Mouse (Mus musculus) heart, adult 2 months (tissue): ENCODE measurements around the gene Rsph6a. TPM values are rescaled to one million over a fixed set of nuclear protein-coding genes. Genes with fewer than 3 reads are reported as not detected.

Experiments used
- DNase-seq, 2 experiments: peaks; one replicate each; pipeline ENCODE4 v3.0.0; 2021
- H3K27ac ChIP-seq: fragments of 200-600 bp; 2 replicates; pipeline ENCODE4 v1.8.1; 2022
- H3K27me3 ChIP-seq: fragments of 200-500 bp; 2 replicates; pipeline ENCODE4 v1.6.1; 2012; ENCODE audit warnings: mild to moderate bottlenecking, low read length, inconsistent platforms, mixed read lengths; ENCODE audit not compliant: control insufficient read depth, insufficient read depth
- H3K36me3 ChIP-seq: fragments of 200-500 bp; 2 replicates; pipeline ENCODE4 v1.6.1; 2012; ENCODE audit warnings: low read length, inconsistent platforms; ENCODE audit not compliant: control insufficient read depth, insufficient read depth
- H3K4me1 ChIP-seq: fragments of 200-500 bp; 2 replicates; pipeline ENCODE4 v1.6.1; 2011; ENCODE audit warnings: low read length; ENCODE audit not compliant: control insufficient read depth, insufficient read depth
- H3K4me3 ChIP-seq: fragments of 200-600 bp; 2 replicates; pipeline ENCODE4 v1.8.1; 2022
- H3K79me2 ChIP-seq: fragments of 200-500 bp; replicated peaks from 2 replicates; pipeline ENCODE4 v1.6.1; 2012; ENCODE audit warnings: mild to moderate bottlenecking, inconsistent platforms, low read length, moderate library complexity, mixed read lengths; ENCODE audit not compliant: control insufficient read depth, insufficient read depth
- H3K9ac ChIP-seq: fragments of 200-500 bp; 2 replicates; pipeline ENCODE4 v1.6.1; 2012; ENCODE audit warnings: low read depth, mild to moderate bottlenecking, control low read depth, inconsistent platforms, low read length, mixed read lengths
- CTCF ChIP-seq: fragments of 200-600 bp; IDR thresholded peaks from 2 replicates; pipeline ENCODE4 v1.8.1; 2022; ENCODE audit warnings: antibody characterized with exemption, mild to moderate bottlenecking, moderate library complexity
- EP300 ChIP-seq: fragments of 200-500 bp; IDR thresholded peaks from 2 replicates; pipeline ENCODE4 v1.6.1; 2011; ENCODE audit warnings: low read depth, low read length, control low read depth; ENCODE audit not compliant: insufficient read depth
- POLR2A ChIP-seq: fragments of 200-500 bp; IDR thresholded peaks from 2 replicates; pipeline ENCODE4 v1.6.1; 2011; ENCODE audit warnings: mild to moderate bottlenecking, low read depth, low read length, control low read depth; ENCODE audit not compliant: insufficient read depth
- WGBS: fragments of 180-500 bp; shearing (Covaris S2); methylation state at CpG from one replicate; pipeline ENCODE4 v1.1.7; 2018; 5-methylcytosine and 5-hydroxymethylcytosine counted together
- intact Hi-C: fragments of 180-260 bp; cut with DNase I; formaldehyde crosslinking; loops from one replicate; pipeline ENCODE4 v1.15.1; 2025
- polyA plus RNA-seq: library from polyadenylated mRNA; depleted of rRNA; stranded (reverse); fragments of >200 nt; gene quantifications from 2 replicates; pipeline ENCODE4 v1.2.3, GENCODE M21; 2012
- total RNA-seq, 2 experiments: library from RNA; stranded (reverse); gene quantifications; 2 replicates each; pipeline ENCODE4 v1.2.3; 2021

Gene Rsph6a
- total and polyA plus RNA-seq, 3 experiments, result 0.06 TPM; not detected in 2

GRCm38 (mm10) chr7:19100290-19100689 lies 45.8 kb downstream of the Rsph6a start:
- intact Hi-C loops, result no loop called here
- H3K27me3 ChIP-seq, result no peaks in the 10 kb centered on the region
- H3K4me3 ChIP-seq, result no peak overlapping the region
- TF ChIP-seq EP300, result no peak
- TF ChIP-seq POLR2A, result no peak
- no peak for TF ChIP-seq CTCF
- DNase-seq, result no peak
- no peaks in the 10 kb centered on the region for H3K79me2 ChIP-seq
- peaks cover 4% of the 10 kb centered on the region for H3K4me1 ChIP-seq
- WGBS, result 52% methylated on average over 1 of the region's 1 CpGs
- H3K9ac ChIP-seq, result no peak overlapping the region
- H3K36me3 ChIP-seq, result no peaks in the 10 kb centered on the region
- no peak overlapping the region for H3K27ac ChIP-seq

- H3K9ac ChIP-seq, result no peak overlapping the region
- H3K27me3 ChIP-seq, result no peaks in the 10 kb centered on the region
- no peak overlapping the region for H3K4me3 ChIP-seq
- intact Hi-C loops, result no loop called here
- no peak for DNase-seq
- peaks cover 1% of the 10 kb centered on the region; the same call in 1 of the 2 replicates for H3K4me1 ChIP-seq
- no peaks in the 10 kb centered on the region for H3K36me3 ChIP-seq
- H3K79me2 ChIP-seq, result no peaks in the 10 kb centered on the region
- no peak overlapping the region for H3K27ac ChIP-seq
- TF ChIP-seq EP300, result no peak
- no peak for TF ChIP-seq CTCF
- no peak for TF ChIP-seq POLR2A
Measured at GRCm38 (mm10) chr7:19103741-19104140, 49.3 kb downstream of the Rsph6a start.

GRCm38 (mm10) chr7:19104486-19104885 lies 50.0 kb downstream of the Rsph6a start:
- no peak overlapping the region for H3K9ac ChIP-seq
- H3K27ac ChIP-seq, result no peak overlapping the region
- no peaks in the 10 kb centered on the region for H3K27me3 ChIP-seq
- no peaks in the 10 kb centered on the region for H3K79me2 ChIP-seq
- WGBS, result 78% methylated on average over 2 of the region's 2 CpGs
- no peaks in the 10 kb centered on the region for H3K36me3 ChIP-seq
- TF ChIP-seq EP300 (no peak), POLR2A (no peak), CTCF (no peak)
- no peak overlapping the region for H3K4me3 ChIP-seq
- intact Hi-C loops, result no loop called here
- DNase-seq, result no peak
- peaks cover 1% of the 10 kb centered on the region; the same call in 1 of the 2 replicates for H3K4me1 ChIP-seq

GRCm38 (mm10) chr7:19107436-19107835 lies 52.9 kb downstream of the Rsph6a start:
- H3K9ac ChIP-seq, result no peak overlapping the region
- H3K27ac ChIP-seq, result no peak overlapping the region
- WGBS, result 28% methylated on average over 3 of the region's 3 CpGs
- no peaks in the 10 kb centered on the region for H3K79me2 ChIP-seq
- TF ChIP-seq EP300 (no peak), POLR2A (no peak), CTCF (no peak)
- no peaks in the 10 kb centered on the region for H3K36me3 ChIP-seq
- H3K4me3 ChIP-seq, result no peak overlapping the region
- H3K27me3 ChIP-seq, result no peaks in the 10 kb centered on the region
- intact Hi-C loops, result no loop called here
- no peaks in the 10 kb centered on the region for H3K4me1 ChIP-seq
- no peak for DNase-seq

- no peaks in the 10 kb centered on the region for H3K79me2 ChIP-seq
- no peak overlapping the region for H3K27ac ChIP-seq
- DNase-seq, result no peak
- TF ChIP-seq POLR2A (no peak), EP300 (no peak), CTCF (no peak)
- H3K9ac ChIP-seq, result no peak overlapping the region
- H3K4me3 ChIP-seq, result no peak overlapping the region
- no peaks in the 10 kb centered on the region for H3K4me1 ChIP-seq
- no peaks in the 10 kb centered on the region for H3K27me3 ChIP-seq
- no peaks in the 10 kb centered on the region for H3K36me3 ChIP-seq
- 94% methylated on average over 1 of the region's 1 CpGs for WGBS
- intact Hi-C loops, result no loop called here
Measured at GRCm38 (mm10) chr7:19109565-19109964, 55.1 kb downstream of the Rsph6a start.

GRCm38 (mm10) chr7:19118028-19118771 lies 63.7 kb downstream of the Rsph6a start, which contains the start of gene Gm4969:
Gm4969 (minus strand) TSS chr7:19118368.
- peaks cover 4% of the 10 kb centered on the region for H3K4me1 ChIP-seq
- H3K9ac ChIP-seq, result no peak within 1 kb of the TSS
- intact Hi-C loops, result no loop called here
- no peak within 1 kb of the TSS for H3K27ac ChIP-seq
- whole genome bisulfite sequencing, result 20% methylated on average over 64 of the region's 64 CpGs
- H3K4me3 ChIP-seq, result peak within 1 kb of the TSS; percentile 26
- H3K36me3 ChIP-seq, result no peaks in the 10 kb centered on the region; the same call in 1 of the 2 replicates
- TF ChIP-seq CTCF (peak; percentile 40), POLR2A (no peak), EP300 (no peak)
- DNase-seq, result peak; percentile 57 to 60
- H3K27me3 ChIP-seq, result no peaks in the 10 kb centered on the region
- H3K79me2 ChIP-seq, result peaks cover 5% of the 10 kb centered on the region
